Mouse (Mus musculus) lung, postnatal 0 days (tissue): ENCODE results near the gene Phgr1.

Experiments
- CTCF ChIP-seq: IDR thresholded peaks from 2 replicates; pipeline ENCODE4 v1.5.1; 2016; ENCODE audit warnings: antibody characterized with exemption, mild to moderate bottlenecking
- EP300 ChIP-seq: IDR thresholded peaks from 2 replicates; pipeline ENCODE4 v1.6.1; 2016; ENCODE audit warnings: antibody characterized with exemption, mild to moderate bottlenecking, control low read depth

- TF ChIP-seq CTCF = no peak
- no peak for TF ChIP-seq EP300
Observed at GRCm38 (mm10) chr2:118744621-118745020, 27.9 kb upstream of the Phgr1 start.
